Mouse (Mus musculus): ENCODE results near the gene Rhbdf2.

- TF ChIP-seq EP300 (optimal IDR thresholded peaks at IDR 0.05) (no peak), CTCF (IDR thresholded peaks at IDR 0.05; ENCODE audit: low read depth) (no peak)
Observed at GRCm38 (mm10) chr11:116661948-116662377, 35.1 kb upstream of the Rhbdf2 start.

Data from stomach, postnatal 0 days (tissue).